Mouse (Mus musculus) forebrain, embryonic 16.5 days (tissue): ENCODE measurements around the gene Lbhd2. TPM values are rescaled to one million over a fixed set of nuclear protein-coding genes. Genes with fewer than 3 reads are reported as not detected.

Experiments
- ATAC-seq: fragments of 200-750 bp; cut with Nextera tagmentation; 2 replicates; pipeline ENCODE4 v1.8.0; 2017; ENCODE audit warnings: mild to moderate bottlenecking, moderate library complexity
- H3K27ac ChIP-seq: fragments of 300-500 bp; sonication (generic); 2 replicates; pipeline ENCODE4 v1.5.1; 2014; ENCODE audit warnings: low read length, control low read depth
- H3K27me3 ChIP-seq: fragments of 300-500 bp; sonication (generic); replicated peaks from 2 replicates; pipeline ENCODE4 v1.6.1; 2014; ENCODE audit warnings: low read length; ENCODE audit not compliant: control insufficient read depth, insufficient read depth
- H3K36me3 ChIP-seq: fragments of 300-500 bp; sonication (generic); 2 replicates; pipeline ENCODE4 v1.6.1; 2014; ENCODE audit not compliant: control insufficient read depth, insufficient read depth
- H3K4me1 ChIP-seq: fragments of 300-500 bp; sonication (generic); replicated peaks from 2 replicates; pipeline ENCODE4 v1.6.1; 2014; ENCODE audit warnings: low read length; ENCODE audit not compliant: control insufficient read depth, insufficient read depth
- H3K4me2 ChIP-seq: fragments of 300-500 bp; sonication (generic); 2 replicates; pipeline ENCODE4 v1.6.1; 2014; ENCODE audit warnings: mild to moderate bottlenecking, low read length, control low read depth
- H3K4me3 ChIP-seq: fragments of 300-500 bp; sonication (generic); replicated peaks from 2 replicates; pipeline ENCODE4 v1.5.1; 2014; ENCODE audit warnings: mild to moderate bottlenecking, low read length, control low read depth
- H3K9ac ChIP-seq: fragments of 300-500 bp; sonication (generic); replicated peaks from 2 replicates; pipeline ENCODE4 v1.6.1; 2014; ENCODE audit warnings: low read depth, low read length, control low read depth
- H3K9me3 ChIP-seq: fragments of 300-500 bp; sonication (generic); 2 replicates; pipeline ENCODE4 v1.6.1; 2016; ENCODE audit warnings: low read length; ENCODE audit not compliant: control insufficient read depth
- WGBS: fragments of 180-500 bp; shearing (Covaris S2); extraction: QIAGEN DNeasy Blood & Tissue Kit; methylation state at CpG from one replicate; pipeline ENCODE4 v1.1.7; 2014; 5-methylcytosine and 5-hydroxymethylcytosine counted together
- polyA plus RNA-seq: library from polyadenylated mRNA; unstranded; fragments of >200 nt; fragmentation: Nextera tagmentation; extraction: Ambion mirVana; gene quantifications from 2 replicates; pipeline ENCODE4 v1.2.1, GENCODE M21; 2015

Lbhd2 gene
- polyA plus RNA-seq, 1 experiment from 2014 or later, result 4.5 TPM

- Histone ChIP-seq H3K36me3 (no peaks in the 10 kb centered on the region), H3K4me1 (peaks cover 19% of the 10 kb centered on the region), H3K4me2 (peak within 1 kb of the TSS; percentile 21), H3K4me3 (0 out of 2 replicates have a peak within 1 kb of the TSS, but pooled peaks have one; percentile 6), H3K27ac (no peak within 1 kb of the TSS), H3K9me3 (no peaks in the 10 kb centered on the region), H3K27me3 (peaks cover 9% of the 10 kb centered on the region), H3K9ac (no peak within 1 kb of the TSS)
- peak; percentile 32; the same call in 1 of the 2 replicates for ATAC-seq
- 5% methylated on average over 17 of the region's 17 CpGs for WGBS
Observed at GRCm38 (mm10) chr12:111416921-111417779, 10.5 kb downstream of the Lbhd2 start, which contains the start of gene Exoc3l4. Gene Exoc3l4 (plus strand): TSS chr12:111417017.

DNA sequence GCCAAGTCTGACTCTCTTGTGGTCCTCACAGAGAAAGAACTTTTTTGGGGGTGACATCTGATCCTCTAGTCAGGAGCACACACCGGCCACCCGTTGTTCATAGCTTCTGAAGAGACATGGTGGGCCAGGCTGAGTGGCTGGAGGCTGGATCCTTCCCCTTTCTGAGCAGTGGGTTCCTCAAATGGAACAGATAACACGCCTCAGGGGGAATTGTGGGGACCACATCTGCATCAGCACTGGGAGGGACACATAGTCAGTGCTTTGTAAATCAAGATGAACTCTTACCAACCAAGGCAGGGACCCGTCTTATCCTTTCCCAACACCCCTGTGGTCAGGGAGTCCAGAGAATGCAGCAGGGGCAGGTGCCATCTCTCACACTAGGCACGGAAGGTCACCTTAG, 13.3 kb downstream of the Lbhd2 start:
- Histone ChIP-seq H3K9ac (no peak overlapping the region), H3K36me3 (no peaks in the 10 kb centered on the region), H3K4me2 (no peak overlapping the region), H3K27ac (no peak overlapping the region), H3K27me3 (peaks cover 37% of the 10 kb centered on the region), H3K4me1 (peaks cover 16% of the 10 kb centered on the region), H3K4me3 (no peak overlapping the region), H3K9me3 (no peaks in the 10 kb centered on the region)
- no peak for ATAC-seq
- 79% methylated on average over 5 of the region's 5 CpGs for WGBS

- no peak overlapping the region for H3K4me2 ChIP-seq
- H3K4me1 ChIP-seq, result peaks cover 23% of the 10 kb centered on the region
- 40% methylated on average over 7 of the region's 7 CpGs for WGBS
- no peaks in the 10 kb centered on the region for H3K36me3 ChIP-seq
- no peaks in the 10 kb centered on the region for H3K9me3 ChIP-seq
- no peak overlapping the region for H3K27ac ChIP-seq
- no peak overlapping the region for H3K4me3 ChIP-seq
- ATAC-seq, result no peak
- peaks cover 47% of the 10 kb centered on the region for H3K27me3 ChIP-seq
- no peak overlapping the region for H3K9ac ChIP-seq
Observed at GRCm38 (mm10) chr12:111420946-111421709, 14.5 kb downstream of the Lbhd2 start.

DNA sequence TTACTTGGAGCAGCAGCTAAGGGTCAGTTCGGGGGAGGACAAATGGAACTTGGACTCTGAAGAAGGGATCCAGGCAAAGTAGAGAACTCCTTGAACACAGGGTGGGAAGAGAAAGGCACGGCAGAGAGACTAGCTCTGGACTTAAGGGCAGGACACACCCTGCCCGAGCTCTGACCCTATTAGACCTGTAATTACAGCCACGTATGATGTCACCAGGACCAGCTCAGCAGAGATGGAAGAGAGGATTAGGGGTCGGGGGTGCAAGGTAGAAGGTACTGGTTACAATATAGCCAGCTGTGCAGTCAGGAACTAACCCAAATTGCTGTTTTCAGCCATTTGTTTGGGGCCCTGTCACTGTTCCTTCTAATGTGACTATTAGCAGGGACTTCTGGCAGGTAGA, 16.2 kb downstream of the Lbhd2 start:
- peaks cover 50% of the 10 kb centered on the region for H3K27me3 ChIP-seq
- H3K4me3 ChIP-seq, result no peak overlapping the region
- H3K4me2 ChIP-seq, result no peak overlapping the region
- no peak for ATAC-seq
- no peaks in the 10 kb centered on the region for H3K36me3 ChIP-seq
- H3K27ac ChIP-seq, result no peak overlapping the region
- H3K9me3 ChIP-seq, result no peaks in the 10 kb centered on the region
- WGBS, result 40% methylated on average over 5 of the region's 5 CpGs
- H3K4me1 ChIP-seq, result peaks cover 17% of the 10 kb centered on the region
- H3K9ac ChIP-seq, result no peak overlapping the region

DNA sequence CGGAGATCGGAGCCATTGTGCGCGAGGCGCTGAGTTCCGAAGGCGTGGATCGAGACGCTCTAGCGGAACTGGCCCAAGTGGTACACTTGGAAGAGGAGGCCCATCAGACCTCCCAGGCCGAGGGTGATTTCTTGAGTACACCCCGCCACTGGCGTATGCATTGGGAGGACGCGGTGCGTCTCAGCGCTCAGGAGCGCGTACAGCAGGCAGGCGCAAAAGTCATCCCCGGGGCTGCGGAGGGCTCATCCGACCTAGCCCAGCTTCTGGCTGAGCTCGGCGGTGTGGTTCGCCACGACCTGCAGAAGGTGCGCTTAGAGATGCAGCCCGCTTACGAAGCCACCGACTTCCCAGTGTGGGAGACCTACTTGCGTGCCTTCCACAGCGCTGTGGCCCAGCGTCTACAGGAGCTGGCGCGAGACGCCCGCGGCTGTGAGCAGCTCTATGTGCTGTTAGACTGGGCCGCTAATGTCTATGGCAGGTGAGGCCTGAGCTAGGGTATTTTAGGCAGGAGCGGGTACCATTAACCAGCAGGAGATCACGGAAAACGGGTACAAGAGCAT, 17.0 kb downstream of the Lbhd2 start:
- Histone ChIP-seq H3K9ac (peak overlapping the region; percentile 45), H3K36me3 (no peaks in the 10 kb centered on the region), H3K4me2 (peak overlapping the region; percentile 42), H3K9me3 (no peaks in the 10 kb centered on the region), H3K27me3 (peaks cover 58% of the 10 kb centered on the region), H3K27ac (no peak overlapping the region), H3K4me1 (peaks cover 24% of the 10 kb centered on the region), H3K4me3 (peak overlapping the region; percentile 35)
- no peak for ATAC-seq
- WGBS, result 2% methylated on average over 43 of the region's 43 CpGs

- Histone ChIP-seq H3K9me3 (no peaks in the 10 kb centered on the region), H3K27me3 (peaks cover 62% of the 10 kb centered on the region), H3K9ac (no peak overlapping the region), H3K27ac (no peak overlapping the region), H3K4me1 (peaks cover 33% of the 10 kb centered on the region), H3K4me3 (no peak overlapping the region), H3K36me3 (no peaks in the 10 kb centered on the region), H3K4me2 (no peak overlapping the region)
- WGBS, result 20% methylated on average over 9 of the region's 9 CpGs
- no peak for ATAC-seq
Observed at GRCm38 (mm10) chr12:111424547-111424946, 17.9 kb downstream of the Lbhd2 start.

DNA sequence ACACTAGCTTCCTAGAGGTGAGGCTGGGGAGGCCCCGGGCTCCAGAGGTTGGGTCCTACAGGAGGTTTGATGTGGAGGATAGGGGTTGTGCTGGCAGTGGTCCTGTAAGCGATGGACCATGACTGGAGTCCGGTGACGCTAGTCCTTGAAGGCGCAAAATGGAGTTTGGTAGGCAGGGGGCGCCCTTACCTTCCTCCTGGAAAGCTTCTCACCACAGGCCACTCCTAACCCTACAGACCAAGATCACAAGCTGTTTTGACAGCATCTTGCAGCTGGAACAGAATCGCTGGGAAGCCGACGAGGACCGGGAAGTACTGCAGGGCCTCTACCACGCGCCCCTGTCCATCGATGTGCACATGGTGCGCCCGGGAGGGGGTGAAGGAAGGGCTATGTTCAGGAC, 18.6 kb downstream of the Lbhd2 start:
- peaks cover 67% of the 10 kb centered on the region for H3K27me3 ChIP-seq
- 0 out of 2 replicates have a peak, but pooled peaks have one; percentile 22 for ATAC-seq

DNA sequence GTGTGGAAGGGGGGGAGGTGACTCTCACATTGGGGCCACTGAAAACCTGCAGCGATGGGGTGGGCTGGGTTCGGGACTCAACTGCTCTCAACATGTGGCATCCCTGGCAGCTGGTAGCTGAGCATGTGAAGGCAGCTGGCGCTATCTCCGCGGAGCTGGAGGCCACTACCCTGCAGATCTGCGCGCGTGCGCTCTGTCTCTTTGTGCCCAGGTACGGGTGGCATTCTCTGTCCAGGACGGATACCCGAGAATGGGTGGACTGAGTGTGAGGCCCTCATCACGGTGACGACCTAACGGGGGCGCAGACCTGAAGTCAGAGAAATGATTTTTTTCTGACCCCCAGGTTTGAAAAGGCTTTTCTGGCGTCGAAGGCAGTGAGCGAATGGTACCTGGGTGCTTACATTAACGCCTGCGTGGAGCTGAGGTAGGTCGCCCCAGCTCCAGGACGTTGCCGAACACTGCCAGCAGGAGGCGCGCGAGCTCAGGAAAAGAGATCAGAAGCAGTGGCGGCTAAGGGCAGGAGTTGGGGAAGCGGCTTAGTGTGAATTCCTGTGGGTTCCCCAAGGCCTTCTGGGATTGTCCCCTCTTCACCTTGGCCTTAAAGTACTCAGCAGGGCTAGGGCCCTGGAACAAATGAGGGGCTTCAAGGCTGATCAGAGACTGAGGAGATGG, 19.3 kb downstream of the Lbhd2 start:
- Histone ChIP-seq H3K36me3 (no peaks in the 10 kb centered on the region), H3K27me3 (peaks cover 73% of the 10 kb centered on the region), H3K4me1 (peaks cover 39% of the 10 kb centered on the region), H3K4me2 (peak overlapping the region; percentile 15; the same call in 1 of the 2 replicates), H3K4me3 (no peak overlapping the region), H3K9me3 (no peaks in the 10 kb centered on the region), H3K27ac (no peak overlapping the region), H3K9ac (no peak overlapping the region)
- ATAC-seq, result peak; percentile 59
- 14% methylated on average over 29 of the region's 29 CpGs for WGBS

More for the DNA sequence above, 18.6 kb downstream of the Lbhd2 start:
- Histone ChIP-seq H3K27ac (no peak overlapping the region), H3K4me2 (no peak overlapping the region), H3K4me1 (peaks cover 39% of the 10 kb centered on the region), H3K9ac (no peak overlapping the region), H3K9me3 (no peaks in the 10 kb centered on the region), H3K36me3 (no peaks in the 10 kb centered on the region), H3K4me3 (no peak overlapping the region)
- 3% methylated on average over 15 of the region's 15 CpGs for WGBS
